Mouse (Mus musculus) right cerebral cortex, postnatal 25 days (tissue): Measurements from ENCODE around the gene Hcfc2.

Source experiments
- DNase-seq: peaks from one replicate; pipeline ENCODE4 v3.0.0; 2022

Gene Hcfc2

GRCm38 (mm10) chr10:82695956-82696355 lies at the start of gene Hcfc2:
Hcfc2 (plus strand) TSS chr10:82696160.
- no peak for DNase-seq

- no peak for DNase-seq
Observed at GRCm38 (mm10) chr10:82647205-82647811, 48.7 kb upstream of the Hcfc2 start.

GRCm38 (mm10) chr10:82651221-82651620 lies 44.7 kb upstream of the Hcfc2 start:
- no peak for DNase-seq

DNA sequence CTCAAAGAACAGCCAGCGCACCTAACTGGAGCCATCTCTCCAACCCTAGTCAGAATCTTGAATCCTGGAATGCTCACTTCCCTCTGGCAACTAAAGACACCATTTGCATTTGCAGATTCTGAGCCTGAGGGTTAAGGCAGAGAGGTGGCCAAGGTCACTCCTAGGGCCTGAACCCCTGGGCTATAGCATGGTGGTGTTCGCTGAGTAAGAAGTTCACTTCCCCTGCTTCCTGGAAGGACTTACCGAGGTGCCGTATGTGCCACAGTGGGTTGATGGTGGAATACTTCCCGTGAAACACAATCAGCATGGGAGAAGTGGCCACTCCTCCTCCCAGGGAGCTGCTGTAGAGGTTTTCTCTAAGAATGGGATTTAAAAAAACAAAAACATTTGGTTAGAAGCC lies 43.3 kb upstream of the Hcfc2 start:
- DNase-seq: no peak

DNA sequence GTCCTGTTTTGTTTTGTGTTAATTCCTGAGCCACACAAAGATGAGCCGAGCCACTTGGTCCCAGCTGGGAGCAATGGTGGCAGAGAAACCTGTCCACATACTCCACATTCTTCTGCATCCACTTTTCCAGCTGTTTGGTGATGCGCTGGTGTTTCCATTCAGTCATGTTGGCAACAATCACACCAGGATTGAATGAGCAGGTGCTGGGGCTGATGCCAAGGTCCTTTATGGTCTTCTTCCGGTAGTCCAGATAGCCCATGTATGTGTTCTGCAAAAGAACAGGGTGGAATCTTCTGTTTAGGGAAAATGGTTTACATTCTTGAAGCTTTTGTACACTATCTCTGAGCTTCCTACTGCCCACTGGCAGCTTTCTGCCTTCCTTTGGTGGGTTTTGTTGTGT lies 41.4 kb upstream of the Hcfc2 start:
- no peak for DNase-seq

GRCm38 (mm10) chr10:82661820-82662219 lies 34.1 kb upstream of the Hcfc2 start:
- DNase-seq: peak; percentile 67

DNA sequence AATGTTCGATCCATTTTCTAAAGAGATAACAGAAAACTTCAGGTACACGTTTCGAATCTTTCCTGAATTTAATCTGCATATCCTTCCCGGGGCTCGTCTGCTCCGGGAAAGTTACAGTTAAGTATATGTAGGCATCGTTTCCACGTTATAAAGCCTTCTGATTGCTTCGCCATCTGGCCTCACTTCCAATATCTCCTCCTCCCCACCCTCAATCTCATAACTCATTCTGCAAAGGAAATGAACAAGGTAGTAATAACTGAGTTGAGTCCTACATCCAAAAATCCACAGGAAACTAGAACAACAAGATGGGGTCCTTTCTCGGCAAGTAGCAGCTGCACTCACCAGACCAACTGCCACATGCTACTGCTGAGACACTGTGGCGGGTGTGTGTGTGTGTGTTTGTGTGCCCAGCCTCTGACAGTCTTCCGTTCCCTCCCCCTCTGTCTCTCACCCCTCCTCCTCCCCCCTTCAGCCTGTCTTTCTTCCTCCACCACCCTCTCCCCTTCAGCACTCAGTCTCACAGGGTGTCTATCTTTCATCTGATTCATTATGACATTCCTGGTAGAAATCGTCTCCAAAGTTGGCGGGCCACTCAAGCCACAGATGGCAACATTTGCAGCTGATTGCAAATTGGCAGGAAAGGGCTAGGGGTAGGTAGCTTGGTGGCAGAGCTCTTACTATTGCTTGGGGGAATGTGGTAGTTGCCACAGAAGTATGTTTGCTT lies 33.5 kb upstream of the Hcfc2 start:
- DNase-seq: peak; percentile 42

GRCm38 (mm10) chr10:82663289-82663688 lies 32.7 kb upstream of the Hcfc2 start:
- DNase-seq: no peak

GRCm38 (mm10) chr10:82665951-82666350 lies 30.0 kb upstream of the Hcfc2 start:
- no peak for DNase-seq

- peak; percentile 81 for DNase-seq
Observed at GRCm38 (mm10) chr10:82666436-82667234, 29.3 kb upstream of the Hcfc2 start.

DNA sequence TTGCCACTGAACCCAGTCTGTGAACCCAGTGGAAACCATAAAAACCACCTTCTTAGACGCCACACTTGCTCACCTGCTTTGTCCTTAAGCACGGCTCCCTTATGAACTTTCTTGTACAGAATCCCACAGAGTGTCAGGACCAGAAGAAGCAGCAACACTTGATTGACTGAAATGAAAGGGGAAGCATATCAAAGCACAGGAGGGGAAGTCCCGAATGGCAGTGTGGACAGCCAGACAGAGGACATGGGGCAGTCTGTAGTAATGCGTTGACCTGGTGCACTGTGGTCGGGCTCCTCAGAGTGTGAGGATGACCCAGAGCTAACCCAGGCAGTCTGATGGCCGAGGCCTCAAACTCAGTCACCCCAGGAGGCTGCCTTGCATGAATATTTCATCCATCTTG lies 25.8 kb upstream of the Hcfc2 start:
- no peak for DNase-seq

DNA sequence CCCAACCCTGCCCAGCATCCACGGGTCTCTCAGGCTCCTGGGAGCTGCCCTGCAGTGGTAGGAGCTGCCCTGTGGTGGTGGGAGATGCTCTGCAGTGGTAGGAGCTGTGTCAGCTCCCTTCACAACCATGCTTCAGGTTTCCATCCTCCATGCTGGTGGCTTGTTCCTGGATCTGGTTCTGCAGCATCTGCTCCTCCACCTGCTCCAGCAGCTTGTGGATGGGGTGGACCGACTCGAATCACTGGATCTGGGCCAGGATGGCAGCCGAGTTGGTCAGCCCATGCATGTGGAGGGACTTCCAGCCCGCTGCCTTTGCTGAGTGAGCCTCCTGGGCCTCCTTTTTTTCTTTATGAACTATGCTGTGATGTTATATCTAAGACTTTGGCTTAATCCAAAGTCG lies 19.0 kb upstream of the Hcfc2 start:
- DNase-seq: peak; percentile 72

- peak; percentile 68 for DNase-seq
Observed at GRCm38 (mm10) chr10:82680769-82681168, 15.2 kb upstream of the Hcfc2 start.

DNA sequence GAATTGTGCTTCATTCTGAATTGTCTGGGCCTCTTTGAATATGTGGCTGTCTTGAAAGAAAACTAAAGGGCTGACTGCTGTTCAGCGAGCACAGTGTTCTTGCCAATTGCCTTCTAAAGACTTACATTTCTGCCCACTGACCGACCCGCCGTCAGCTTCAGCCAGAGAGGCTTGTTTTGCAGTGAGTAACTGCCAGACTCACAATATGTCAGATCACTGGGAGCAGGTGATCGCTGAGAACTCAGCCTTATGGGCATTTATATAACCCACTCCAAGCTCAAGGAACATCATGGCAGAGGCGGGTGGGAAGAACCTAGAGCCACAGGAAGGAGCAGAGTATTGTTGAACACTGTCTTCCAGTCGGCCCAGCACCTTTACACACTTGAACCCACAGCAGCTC lies 14.3 kb upstream of the Hcfc2 start:
- DNase-seq: peak; percentile 43

DNA sequence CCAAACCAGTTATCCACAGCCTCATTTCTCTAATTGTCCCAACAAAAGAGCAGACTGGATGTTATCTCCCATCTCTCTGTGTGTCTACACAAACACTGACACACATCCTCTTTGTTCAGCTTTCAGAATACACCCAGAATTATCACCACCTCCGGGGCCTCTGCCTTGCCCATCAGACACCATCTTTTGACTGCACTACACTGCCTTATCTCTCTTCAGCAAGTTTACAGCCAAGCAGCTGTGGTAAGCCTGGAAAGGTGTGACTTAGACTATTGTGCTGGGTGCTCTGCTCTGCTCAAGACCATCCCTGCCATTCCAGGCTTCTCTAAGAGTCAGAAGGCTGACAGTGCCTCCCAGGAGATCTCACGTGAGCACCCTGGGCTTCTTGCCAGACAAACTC lies 10.5 kb upstream of the Hcfc2 start:
- no peak for DNase-seq

GRCm38 (mm10) chr10:82689681-82690211 lies 6.2 kb upstream of the Hcfc2 start:
- peak; percentile 36 for DNase-seq

- peak; percentile 67 for DNase-seq
Observed at GRCm38 (mm10) chr10:82690494-82690893, 5.5 kb upstream of the Hcfc2 start, which contains the start of gene Glt8d2. Glt8d2 (minus strand) TSS chr10:82690650.

DNA sequence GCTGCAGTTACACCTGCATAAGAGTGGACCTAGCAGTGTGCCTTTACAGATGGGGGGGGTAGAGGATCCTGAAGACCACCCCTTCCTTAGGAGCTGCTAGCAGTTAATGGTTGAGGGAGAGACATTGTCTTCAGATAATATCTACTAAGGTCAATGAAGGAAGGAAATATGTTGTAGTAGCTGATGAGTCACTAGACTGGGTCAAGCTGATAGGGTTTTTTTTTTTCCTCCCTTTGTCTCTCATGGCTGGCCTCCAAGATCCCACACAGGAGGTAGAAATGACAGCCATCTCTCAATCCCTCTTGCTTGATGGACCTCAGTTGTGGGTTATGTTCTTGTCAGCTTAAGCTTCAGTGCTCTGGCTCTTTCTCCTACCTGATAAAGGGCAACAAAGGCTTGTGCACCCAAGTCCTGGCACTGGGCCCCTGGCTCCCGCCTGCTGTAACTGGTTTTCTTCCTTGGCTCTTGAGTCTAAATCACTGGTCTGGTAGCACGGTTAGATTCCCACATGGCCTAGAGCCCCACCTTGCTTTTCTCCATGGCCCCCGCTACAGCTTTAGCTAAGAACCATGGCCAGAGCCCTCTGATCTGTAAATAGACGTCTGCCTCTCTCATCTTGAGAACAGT lies 606 bp downstream of the Hcfc2 start:
- no peak for DNase-seq

GRCm38 (mm10) chr10:82697305-82697898 lies 1.4 kb downstream of the Hcfc2 start:
- no peak for DNase-seq

DNA sequence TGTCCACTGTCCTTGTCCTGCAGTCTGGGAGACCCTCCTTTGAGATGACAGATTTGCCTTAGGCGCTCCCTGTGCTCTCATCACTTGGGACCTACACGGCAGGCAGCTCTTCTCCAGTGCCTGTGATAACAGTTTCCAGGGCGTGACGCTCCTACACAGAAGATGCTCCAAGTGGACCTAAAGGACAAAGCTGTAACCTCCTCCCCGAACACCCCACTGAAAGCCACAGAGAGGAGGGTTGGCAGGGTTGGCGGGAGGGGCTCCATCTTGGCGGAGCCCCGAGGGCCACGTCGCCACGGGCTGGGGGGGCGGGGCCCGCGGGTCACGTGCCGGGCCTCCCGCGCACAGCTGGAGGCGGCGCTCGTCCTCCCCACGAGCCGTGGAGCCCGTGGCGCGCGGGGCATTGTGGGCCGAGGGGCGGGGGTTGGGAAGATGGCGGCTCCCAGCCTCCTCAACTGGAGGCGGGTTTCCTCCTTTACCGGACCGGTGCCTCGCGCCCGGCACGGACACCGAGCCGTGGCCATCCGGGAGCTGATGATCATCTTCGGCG lies 2.8 kb downstream of the Hcfc2 start:
- DNase-seq: peak; percentile 92

GRCm38 (mm10) chr10:82699296-82699941 lies 3.5 kb downstream of the Hcfc2 start:
- no peak for DNase-seq

GRCm38 (mm10) chr10:82741354-82741753 lies 45.4 kb downstream of the Hcfc2 start:
- no peak for DNase-seq
